Mouse (Mus musculus) stomach, postnatal 0 days (tissue): ENCODE measurements around the gene Plekhn1.

Source experiments
- CTCF ChIP-seq: IDR thresholded peaks from 2 replicates; pipeline ENCODE4 v1.5.1; 2016; ENCODE audit warnings: antibody characterized with exemption, low read depth, mild to moderate bottlenecking, moderate library complexity
- EP300 ChIP-seq: optimal IDR thresholded peaks from 2 replicates; pipeline ENCODE3; 2016; ENCODE audit warnings: antibody characterized with exemption

DNA sequence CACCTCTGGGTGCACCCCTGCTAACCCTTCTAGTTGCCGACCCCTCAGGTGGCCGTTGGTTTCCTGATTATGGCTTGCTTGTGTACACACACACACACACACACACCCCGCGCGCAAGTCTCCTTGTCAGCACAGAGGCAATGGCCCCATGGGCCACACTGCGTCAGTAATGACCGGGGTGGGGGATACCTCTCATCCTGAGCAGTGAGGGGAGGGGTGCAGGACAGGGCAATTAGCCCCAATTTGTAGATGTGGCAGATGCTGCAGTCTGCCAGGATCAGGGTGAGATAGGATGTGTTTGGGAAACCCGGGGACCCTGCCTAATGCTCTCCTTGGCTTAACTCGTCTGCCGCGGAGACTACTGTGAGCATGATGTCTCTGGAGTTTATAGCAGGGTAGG lies 14.9 kb upstream of the Plekhn1 start:
- TF ChIP-seq CTCF (no peak), EP300 (no peak)
